Comparison of ENCODE assay signal across 8 mouse cellular contexts in the genomic region with DNA sequence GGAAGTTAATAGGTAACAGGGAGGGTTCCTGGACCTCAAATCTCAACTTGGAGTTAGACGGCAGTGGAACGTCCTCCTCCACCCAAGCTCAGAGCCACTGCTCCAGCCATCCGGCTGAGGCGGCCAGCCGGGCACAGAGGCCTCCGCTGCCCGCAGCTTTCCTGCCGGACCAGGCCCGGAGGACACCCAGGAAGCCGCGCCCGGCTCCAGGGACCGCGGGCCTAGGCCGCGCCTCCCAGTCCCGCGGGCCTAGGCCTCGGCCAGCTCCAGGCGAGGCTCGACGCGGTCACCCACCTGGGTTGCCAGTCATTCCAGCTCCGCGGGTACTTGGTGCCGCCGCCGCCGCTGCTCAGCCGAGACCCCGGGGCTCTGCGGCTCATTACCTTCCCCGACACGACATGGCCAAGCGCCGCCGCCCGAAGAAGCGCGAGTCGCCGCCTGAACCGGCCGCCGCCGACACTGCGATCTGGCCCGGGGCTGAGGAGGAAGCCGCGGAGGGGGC. TPM values are rescaled to one million over a fixed set of nuclear protein-coding genes. Genes with fewer than 3 reads are reported as not detected.
A peak's percentile ranks its signal among the peaks of the same experiment; 100 is the strongest.
DNase-seq lines count a peak whose midpoint lies in the region; ATAC-seq lines count a peak whose summit lies in the region.

No protein-coding gene starts in this region.

- no peaks in the 10 kb centered on the region for H3K36me3 ChIP-seq in hindbrain, embryonic 13.5 days
- H3K36me3 ChIP-seq in megakaryocyte, embryonic 14.5 days (replicated peaks; ENCODE audit: low read length): peaks cover 6% of the 10 kb centered on the region

- H3K9me3 ChIP-seq in hindbrain, embryonic 13.5 days: no peaks in the 10 kb centered on the region
- H3K9me3 ChIP-seq in megakaryocyte, embryonic 14.5 days: no peaks in the 10 kb centered on the region

- no peaks in the 10 kb centered on the region for H3K27me3 ChIP-seq in hindbrain, embryonic 13.5 days
- H3K27me3 ChIP-seq in megakaryocyte, embryonic 14.5 days (replicated peaks): no peaks in the 10 kb centered on the region

- peaks cover 26% of the 10 kb centered on the region for H3K4me1 ChIP-seq in hindbrain, embryonic 13.5 days (replicated peaks)
- peaks cover 48% of the 10 kb centered on the region for H3K4me1 ChIP-seq in megakaryocyte, embryonic 14.5 days

- H3K27ac ChIP-seq in hindbrain, embryonic 13.5 days: peak overlapping the region; percentile 96

- peak overlapping the region; percentile 98 for H3K9ac ChIP-seq in hindbrain, embryonic 13.5 days

- DNase-seq in adrenal gland, postnatal 14 days: peak; percentile 81
- DNase-seq in adrenal gland, adult 2 months: no peak
- peak; percentile 66 for DNase-seq in retina, embryonic 14.5 days (ENCODE audit: low spot score)
- DNase-seq in retina, postnatal 1 day: no peak
- no peak for DNase-seq in layer of hippocampus, adult 9-10 months (ENCODE audit: low spot score)
- DNase-seq in adrenal gland, postnatal 10 days: no peak

- peak overlapping the region; percentile 99 for H3K4me3 ChIP-seq in hindbrain, embryonic 13.5 days
- peak overlapping the region; percentile 99 for H3K4me3 ChIP-seq in megakaryocyte, embryonic 14.5 days (replicated peaks)

- ATAC-seq in hindbrain, embryonic 13.5 days (ENCODE audit: low FRiP score): peak; percentile 73

- 0% methylated on average over 50 of the region's 50 CpGs for WGBS in hindbrain, embryonic 13.5 days

- peak overlapping the region; percentile 79 for H3K4me2 ChIP-seq in hindbrain, embryonic 13.5 days

RNA-seq across cellular contexts. Expression of gene Smg1, which starts 0.5 kb away (rescaled TPM):
- total RNA-seq in adrenal gland, postnatal 14 days (2021): 43.5 and 52.2 TPM in 2 replicates
- 10 to 100 TPM; 29.9 to 44.5 TPM for total RNA-seq in adrenal gland, adult 2 months (2021)
- polyA plus RNA-seq in adrenal gland, adult 2 months (2012; rRNA removed): 38.4 and 39.7 TPM in 2 replicates
- 20.7 and 21.5 TPM in 2 replicates for polyA plus RNA-seq in hindbrain, embryonic 13.5 days (2015; fragmentation: Nextera tagmentation; extraction: Ambion mirVana)
- polyA plus RNA-seq in megakaryocyte, embryonic 14.5 days (2012; ENCODE audit: insufficient read depth, low replicate concordance): 4.3 and 14.1 TPM in 2 replicates
- 10 to 100 TPM; 35.8 to 50.7 TPM for total RNA-seq in adrenal gland, postnatal 10 days (2021)

Comparison
In these comparisons a context has a peak if more than half of its experiments do, and no peak if none do; other contexts are left out.
1. DNase-seq: peak in adrenal gland, postnatal 14 days (single experiment) and retina, embryonic 14.5 days (single experiment); none in adrenal gland, adult 2 months (single experiment), retina, postnatal 1 day (single experiment), layer of hippocampus, adult 9-10 months (single experiment) and adrenal gland, postnatal 10 days (single experiment).